Mouse (Mus musculus) erythroblast, adult 5-6 weeks (primary cell): ENCODE results near the gene Ttc13. TPM values are rescaled to one million over a fixed set of nuclear protein-coding genes. Genes with fewer than 3 reads are reported as not detected.

Source experiments
- ATAC-seq: replicated peaks from 2 replicates; pipeline ENCODE4 v1.8.0; 2016; ENCODE audit warnings: moderate number of reproducible peaks, mild to moderate bottlenecking, moderate TSS enrichment, inconsistent platforms; ENCODE audit not compliant: poor library complexity, low FRiP score, severe bottlenecking
- total RNA-seq, 2 experiments: library from RNA; stranded (forward) in 1 of 2; stranded (reverse) in 1 of 2; fragments of 150-400 nt in 1 of 2; fragments of 200-764, 138-1000 nt in 1 of 2; gene quantifications; 2 replicates each; pipeline versions ENCODE4 v1.2.3 to v1.2.4; 2015 to 2017; ENCODE audit warnings: low replicate concordance in 2 of 2

Ttc13 gene
- total RNA-seq, 2 experiments from 2014 or later, result 8.8 to 13.1 TPM

DNA sequence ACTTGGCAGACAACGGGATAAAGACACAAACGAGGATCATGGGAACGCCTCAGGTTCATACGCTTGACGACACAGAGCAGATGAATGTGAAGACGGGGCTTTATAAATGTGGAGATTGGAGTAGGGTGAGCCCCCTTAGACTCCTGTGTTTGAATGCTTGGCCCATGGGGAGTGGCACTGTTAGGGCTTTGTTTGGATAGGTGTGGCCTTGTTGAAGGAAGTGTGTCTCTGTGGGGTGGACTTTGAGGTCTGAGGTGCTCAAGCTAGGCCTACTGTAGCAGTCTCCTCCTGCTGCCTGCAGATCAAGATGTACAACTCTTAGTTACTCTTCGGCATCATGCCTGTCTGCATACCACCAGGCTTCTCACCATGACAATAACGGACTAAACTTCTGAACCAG, 16.0 kb downstream of the Ttc13 start:
- ATAC-seq, result no peak

DNA sequence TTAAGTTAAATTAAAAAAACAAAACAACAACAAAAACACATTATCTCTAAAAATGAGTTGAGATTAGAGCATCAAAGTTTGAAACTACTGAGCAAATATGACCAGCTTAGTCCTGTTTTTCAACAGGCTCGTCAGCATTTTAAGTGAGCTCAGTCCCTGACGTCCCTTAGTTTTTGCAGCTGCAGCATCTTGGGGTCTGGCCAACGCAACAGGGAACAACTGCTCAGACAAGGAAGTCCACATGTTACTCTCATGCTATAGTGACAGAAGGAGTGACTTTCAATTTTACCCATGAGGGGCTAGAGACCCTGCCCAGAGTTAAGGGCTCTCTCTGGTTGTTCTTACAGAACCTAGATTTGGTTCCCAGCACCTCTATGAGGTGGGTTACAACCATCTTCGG, 17.4 kb downstream of the Ttc13 start:
- no peak for ATAC-seq

DNA sequence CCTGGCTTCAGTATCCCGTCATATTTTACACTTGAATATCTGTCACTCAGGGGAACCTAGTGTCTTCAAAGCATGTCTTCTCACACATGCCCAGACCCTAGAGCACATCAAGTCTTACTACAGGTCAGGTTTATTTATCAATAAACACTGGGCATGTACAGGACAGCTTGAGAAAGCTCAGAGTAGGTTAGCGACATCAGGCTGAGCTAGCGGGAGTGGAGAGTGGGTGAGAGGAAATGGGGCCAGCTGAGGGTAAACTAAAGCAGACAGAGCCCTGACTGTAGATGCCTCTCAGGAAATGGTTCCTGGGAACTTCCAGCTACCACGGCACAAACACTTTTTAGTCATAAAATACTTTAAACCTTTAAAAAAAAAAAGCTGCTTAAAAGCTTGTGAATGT, 18.3 kb downstream of the Ttc13 start:
- ATAC-seq, result no peak

DNA sequence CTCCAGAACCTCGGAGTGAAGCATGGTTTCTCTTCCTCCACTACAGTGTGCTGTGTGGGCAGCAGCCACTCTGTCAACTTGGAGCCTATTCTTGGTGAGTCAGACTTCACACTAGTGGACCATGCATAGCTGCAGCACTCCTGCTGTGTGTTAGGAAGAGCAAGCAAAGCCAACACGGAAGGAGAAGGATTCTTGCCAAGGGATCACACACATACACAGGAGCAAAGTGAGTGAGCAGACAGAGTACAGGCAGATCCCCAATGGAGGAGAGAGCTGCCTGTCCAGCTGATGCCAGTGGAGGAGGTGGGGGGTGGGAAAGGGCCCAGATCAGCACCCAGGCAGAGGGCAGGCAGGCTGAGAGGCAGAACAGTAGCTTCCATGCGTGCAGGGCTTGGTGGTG, 19.6 kb downstream of the Ttc13 start:
- no peak for ATAC-seq

DNA sequence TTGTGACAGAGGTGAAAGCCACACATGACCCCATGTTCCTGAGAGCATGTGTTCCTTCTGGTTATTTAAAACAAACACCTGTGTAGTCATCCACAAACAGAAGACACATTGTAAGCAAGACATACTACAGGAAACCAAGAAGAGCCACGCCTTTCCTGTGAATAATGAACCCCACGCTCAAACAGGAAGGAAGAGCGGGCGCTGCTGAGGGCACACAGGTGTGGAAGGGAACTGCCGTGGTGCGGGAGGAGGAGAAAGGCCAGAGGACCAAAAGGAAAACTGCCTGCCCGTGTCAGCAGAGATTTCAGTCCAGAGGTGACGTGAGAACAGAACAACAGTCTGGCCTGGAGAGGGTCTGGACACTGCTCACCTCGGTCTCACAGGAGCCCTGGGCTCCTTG, 20.8 kb downstream of the Ttc13 start:
- ATAC-seq, result no peak

DNA sequence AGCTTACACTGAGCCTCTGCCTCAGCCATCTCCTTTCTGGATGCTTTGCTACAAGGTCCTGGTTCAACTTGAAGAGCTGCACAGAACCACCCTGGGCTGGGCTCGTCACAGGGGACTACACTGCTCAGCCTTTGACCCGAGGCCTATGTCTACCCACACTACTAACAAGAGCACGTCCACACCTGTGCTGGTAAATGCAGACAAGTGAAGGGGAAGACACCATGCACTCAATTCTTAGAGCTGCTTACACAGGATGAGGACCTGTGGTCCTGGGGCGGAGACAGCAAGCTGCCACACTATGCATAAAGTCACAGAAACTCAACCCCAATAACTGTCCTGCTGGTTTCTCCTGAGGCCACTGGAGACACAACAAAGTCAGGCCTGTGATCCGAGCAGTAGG, 21.5 kb downstream of the Ttc13 start:
- no peak for ATAC-seq

DNA sequence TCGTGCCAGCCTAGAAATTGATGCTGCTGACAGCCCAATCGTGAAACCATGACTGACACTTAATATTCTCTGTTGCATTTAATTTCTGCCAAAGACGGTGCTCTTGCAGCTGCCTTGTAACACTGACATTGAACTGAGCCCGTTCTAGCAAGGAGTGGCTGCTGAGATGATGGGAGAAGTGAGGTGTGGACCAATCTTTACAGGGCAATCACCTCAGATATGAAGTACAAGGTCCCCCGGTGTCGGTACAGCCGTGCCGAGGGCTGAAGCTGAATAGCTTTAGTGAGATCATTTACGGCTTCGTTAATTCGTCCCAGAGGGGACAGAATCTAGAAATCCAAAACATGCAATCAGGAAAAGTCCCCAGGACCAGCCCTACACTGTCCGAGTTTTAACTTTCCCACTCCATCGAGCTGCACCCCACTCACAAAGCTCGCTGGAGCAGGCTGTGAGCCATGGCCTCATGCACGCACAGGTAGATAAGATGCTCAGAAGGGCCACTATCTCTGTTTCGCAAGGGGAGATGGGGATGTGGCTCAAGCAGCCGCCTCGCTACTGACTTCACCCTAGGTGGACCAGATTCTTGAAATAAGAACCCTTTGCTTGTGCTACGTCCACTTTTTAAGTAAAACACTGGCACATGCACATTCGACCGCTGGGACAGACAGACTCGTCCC, 26.2 kb downstream of the Ttc13 start:
- ATAC-seq, result no peak

DNA sequence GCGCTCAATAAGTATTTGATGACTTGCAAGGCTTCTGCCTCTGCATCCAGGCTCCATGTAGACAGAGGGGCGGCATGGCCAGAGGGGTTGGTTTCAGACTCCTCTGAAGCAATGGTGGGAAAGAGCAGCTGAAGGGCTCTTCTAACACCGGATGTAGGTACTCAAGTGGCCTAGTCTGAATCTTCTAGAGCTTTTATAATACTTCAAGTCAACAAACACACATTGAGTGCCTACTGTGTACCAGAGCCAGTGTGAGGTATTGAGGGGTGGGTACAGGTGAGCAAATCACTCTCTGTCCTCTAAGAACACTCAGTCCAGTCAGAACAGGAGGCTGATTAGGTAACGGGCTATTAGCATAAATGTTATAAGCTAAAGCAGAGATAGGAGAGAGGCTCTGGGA, 30.1 kb downstream of the Ttc13 start:
- ATAC-seq, result no peak

DNA sequence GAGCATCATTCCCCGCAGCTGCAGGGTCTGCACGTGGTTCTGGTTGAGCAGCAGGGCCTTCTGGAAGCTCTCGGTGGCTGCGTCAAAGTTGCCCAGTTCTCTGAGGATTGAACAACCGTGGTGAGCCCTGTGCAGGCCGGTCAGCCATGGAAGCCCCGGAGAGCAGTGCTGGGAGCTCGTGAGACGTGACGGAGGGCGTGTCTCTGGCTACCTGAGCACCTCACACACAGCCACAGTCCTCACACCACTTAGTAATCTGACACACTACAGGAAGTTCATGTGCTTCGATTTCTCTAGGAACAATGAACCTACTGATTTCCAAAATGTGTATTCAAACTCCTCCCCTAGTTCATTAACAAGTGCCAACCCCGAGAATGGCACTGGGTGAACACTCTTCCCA, 32.9 kb downstream of the Ttc13 start:
- no peak for ATAC-seq

DNA sequence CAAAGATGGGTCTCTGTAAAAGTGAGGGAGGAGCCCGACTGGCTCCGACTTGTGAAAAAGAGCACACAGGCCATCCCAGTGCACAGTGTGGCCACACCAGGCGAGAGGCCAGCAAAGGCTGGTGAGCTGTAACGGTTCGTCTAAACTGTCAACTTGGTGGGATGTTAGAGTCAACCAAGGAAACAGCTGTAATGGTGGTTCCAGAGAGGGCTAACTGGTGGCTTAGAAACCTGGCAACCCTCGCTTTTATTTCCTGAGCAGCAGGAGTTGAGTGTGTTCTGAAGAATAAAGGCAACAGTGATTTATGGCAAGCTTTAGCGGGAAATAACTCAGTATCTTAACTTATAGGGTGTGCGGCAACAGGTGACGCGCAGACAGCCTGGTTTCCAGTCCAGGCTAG, 39.6 kb downstream of the Ttc13 start:
- no peak for ATAC-seq

DNA sequence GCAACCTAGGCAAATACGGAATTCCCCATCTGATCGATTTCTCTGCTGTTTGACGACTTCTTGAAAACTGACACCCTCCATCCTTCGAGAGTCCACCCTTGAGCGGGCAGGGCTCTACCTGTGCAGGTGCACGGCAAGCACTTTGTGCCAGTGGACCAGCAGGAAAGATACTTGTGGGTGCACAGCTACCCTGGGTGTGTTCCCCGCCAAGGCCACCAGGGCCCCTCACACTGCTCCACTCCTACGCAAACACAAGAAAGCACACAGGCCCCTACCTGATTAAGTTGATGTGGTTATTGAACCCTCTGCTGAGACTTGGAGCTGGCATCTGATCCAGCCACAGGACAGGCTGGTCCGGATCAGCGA, 40.0 kb downstream of the Ttc13 start:
- no peak for ATAC-seq

DNA sequence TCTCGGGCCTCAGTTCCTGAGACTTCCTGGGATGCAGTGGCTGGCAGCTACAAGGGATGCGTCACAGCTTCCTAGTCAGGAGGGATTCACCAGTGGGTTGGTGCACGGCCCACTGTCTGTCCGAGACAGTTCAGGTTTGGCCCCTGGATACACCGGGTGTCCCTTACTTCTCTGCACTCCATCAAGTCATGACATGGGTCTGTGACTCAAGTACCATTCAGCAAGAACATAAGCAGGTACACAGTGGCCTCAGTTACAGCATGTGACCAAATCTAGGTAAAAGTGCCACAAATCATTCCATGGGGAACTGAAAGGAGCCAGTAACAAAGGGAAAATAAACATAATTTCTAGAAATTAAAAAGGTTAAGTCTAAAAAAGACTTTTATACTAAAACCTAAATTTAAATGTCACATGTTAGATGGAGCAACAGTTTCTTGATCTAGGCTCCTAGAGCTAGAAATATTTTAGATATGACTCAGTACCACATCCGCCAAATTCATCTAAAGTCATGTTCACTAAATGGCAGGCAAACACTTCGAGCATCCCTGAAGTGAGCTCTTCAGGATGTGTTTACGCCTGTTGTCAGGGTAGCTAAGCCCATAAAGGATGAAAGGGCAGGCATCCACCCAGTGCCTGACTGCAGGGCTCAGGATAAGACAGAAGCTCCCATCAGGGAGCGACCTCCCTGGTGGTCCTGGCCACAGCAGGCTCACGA, 40.5 kb downstream of the Ttc13 start:
- ATAC-seq, result no peak

DNA sequence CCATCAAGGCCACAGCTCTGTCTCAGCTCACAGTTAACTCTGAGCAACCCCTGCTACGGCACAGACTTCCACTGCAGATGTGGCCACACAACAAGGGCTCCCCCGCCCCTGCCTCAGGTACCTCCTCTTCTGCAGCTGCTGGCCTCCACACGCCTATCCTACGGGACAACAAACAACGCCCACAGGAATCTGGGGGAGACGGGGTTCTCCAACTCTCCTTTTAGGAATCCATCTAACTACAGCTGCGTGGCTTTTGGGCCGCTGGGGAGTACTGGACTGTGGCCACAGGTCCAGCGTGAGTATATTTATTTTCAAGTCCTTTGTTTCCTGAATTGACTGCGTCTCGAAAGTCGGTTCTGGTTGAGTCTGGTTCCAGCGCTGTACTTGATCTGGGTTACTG, 43.5 kb downstream of the Ttc13 start:
- ATAC-seq, result no peak

DNA sequence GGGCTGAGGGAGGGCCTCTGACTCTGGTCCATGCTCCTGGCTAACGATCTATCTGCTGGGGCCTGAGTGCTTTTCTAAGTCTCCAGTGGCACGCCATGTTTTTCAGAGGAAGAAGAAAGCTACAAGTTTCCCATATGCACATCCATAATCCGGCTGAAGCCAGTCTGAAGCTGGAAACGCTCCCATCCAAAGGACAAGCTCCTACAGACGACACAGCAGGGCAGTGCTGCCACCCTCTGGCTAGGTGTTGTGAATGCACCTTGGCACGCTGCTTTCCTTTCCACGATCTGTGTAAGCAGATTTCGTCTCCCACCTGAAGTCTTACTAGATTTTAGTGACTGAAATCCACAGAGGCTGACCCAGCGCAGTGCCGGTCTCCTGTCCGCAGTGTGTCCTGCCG, 44.3 kb downstream of the Ttc13 start:
- peak; percentile 81 for ATAC-seq

DNA sequence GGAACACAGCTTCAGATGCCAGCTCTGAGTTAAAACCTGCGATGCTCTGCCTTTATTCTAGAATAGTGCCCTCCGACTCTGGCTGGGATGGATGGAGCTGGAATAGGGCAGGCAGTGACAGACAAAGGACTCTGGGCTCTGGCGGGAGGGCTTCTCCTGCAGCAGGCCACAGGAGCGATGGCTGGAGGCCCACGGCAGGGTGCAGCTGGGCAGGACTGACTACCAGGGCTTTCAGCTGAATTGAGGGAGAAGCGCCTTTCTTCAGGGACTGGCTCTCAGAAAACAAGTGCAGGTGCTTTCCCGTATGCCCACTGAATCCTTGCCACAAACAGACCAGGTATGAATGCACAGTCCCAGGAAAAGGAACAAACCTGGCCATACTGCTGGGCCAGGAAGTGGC, 44.7 kb downstream of the Ttc13 start:
- no peak for ATAC-seq

DNA sequence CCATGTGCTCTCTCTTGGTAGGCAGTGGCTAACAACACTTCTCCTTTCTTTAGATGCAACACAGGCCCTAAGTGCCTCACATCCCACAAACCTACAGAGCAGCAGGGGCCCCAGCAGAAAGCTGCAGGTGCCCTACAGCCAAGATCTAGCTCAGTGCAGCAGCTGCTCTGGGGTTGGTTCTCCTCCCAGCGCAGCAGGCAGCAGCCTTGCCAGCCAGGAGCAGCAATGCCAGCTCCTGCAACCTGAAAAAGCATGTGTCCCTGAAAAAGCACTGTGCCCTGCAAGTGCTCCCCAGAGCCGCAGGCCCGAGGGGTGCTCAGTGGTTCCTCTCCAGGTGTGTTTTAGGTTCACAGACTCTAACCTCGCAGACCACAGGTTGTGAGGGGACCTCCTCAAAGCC, 45.1 kb downstream of the Ttc13 start:
- ATAC-seq, result no peak

DNA sequence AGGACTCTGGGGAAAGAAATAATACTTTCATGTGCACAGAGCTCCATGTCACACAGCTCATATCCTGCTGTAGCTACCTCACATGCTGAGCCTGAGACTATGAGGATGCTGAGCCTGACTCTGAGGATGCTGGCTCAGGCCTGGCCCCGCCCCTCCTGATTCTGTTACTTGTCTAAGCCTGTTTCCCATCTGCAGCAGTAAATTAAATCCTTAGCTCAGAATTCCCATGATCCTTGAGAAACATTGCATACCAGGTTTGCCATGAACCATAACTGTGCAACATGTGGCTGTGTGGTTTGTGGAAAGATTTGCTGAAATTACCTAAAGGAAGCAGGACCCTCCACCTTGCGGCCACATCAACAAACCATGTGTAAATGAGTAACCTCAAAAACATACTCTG, 49.4 kb downstream of the Ttc13 start:
- ATAC-seq, result no peak

DNA sequence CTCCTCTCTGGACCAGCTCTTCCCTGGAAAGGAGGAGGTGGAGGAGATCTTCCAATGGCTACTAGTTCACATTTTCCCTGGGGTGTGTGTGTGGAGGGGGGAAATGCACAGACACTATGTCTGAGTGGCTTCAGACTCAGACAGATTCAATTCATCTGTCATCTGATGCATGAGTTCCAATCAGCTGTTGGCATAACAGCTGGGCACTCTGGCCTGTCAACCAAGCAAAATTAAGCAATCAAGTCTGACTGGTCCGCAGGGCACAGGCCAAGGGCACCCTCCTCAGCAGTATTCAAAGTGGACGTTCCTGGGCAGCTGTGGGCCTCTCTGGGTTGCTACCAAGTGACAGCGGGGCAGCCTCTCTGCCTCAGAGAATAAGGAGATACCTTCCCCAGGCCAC, 53.0 kb downstream of the Ttc13 start:
- ATAC-seq, result no peak

DNA sequence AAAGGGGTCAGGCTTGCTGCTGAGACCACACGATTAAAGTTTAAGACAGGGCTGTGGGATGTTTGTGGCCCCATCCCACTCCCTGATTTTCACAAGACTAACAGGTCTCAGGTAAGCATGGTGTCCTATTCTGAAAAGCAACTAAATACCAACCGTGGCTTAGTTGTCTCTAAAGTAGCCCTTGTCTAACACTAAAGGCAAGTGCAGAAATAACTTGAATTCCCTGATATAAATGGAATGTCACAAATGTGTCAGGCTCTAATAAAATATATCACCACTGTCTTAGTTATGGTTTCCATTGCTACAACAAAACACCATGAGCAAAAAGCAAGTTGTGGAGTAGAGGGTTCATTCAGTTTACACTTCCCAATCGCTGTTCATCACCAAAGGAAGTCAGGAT, 57.4 kb downstream of the Ttc13 start:
- no peak for ATAC-seq

DNA sequence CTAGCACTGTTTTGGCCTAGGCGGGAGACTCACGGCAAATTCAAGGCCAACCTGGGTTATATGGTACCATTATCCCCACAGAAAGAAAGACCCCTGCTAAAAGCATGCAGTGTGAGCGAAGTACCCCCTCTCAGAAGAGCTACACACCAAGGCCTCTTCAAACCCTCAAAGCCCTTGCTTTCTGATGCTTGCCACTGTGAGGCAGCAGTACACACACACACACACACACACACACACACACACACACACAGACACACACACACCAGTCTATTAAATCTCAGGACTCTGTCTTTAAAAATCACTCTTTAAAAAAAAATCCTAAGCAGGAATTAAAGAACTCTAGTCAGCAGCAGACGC, 57.9 kb downstream of the Ttc13 start:
- ATAC-seq, result no peak

DNA sequence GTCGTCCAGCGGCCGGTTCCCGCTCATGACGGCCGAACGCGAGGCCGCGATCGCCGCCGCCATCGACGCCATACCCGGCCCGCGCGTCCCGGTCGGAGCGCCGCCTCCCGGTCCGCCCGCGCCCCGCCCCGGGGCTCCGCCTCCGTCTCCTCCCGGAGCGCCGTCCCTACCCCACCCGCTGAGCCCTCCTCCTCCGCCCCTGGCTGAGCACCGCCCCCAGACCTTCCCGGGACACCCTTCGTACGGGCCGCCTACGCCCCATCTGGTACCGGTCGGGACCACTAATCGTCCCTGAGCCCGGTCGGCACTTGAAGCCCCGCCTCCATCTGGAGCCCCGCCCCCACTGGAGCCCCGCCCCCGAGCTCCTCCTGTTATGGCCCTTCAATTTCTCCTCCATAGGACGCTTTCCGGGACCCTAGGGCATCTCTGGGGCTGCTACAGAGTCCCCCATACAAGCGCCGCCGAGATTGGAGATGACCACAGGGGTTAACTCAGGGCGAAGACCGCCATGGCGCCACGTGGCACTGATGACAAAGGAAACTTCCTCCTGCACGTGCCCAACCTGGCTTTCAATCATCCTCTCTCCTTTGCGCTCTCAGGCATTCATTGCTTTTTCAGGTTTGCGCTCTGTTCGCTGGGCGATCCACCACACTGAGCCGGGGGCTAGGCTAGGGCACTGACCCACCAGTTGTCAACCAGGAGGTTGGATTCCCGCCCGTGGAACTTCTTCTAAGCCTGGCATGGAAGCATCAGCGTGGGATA, 58.5 kb downstream of the Ttc13 start, which contains the start of gene 2310022B05Rik:
TSS of gene 2310022B05Rik (minus strand) at position 258 of the 762 bp plus-strand sequence.
- peak; percentile 79 for ATAC-seq
